Mouse (Mus musculus) MEL (cell line): ENCODE measurements around the gene Fam214a.

ENCODE experiments used
- CHD1 ChIP-seq: IDR thresholded peaks from 2 replicates; pipeline ENCODE4 v1.6.1; 2012; ENCODE audit warnings: low read depth, mild to moderate bottlenecking, inconsistent platforms, low read length, improper control_type of control experiment
- CTCF ChIP-seq, 3 experiments: IDR thresholded peaks in 2 of 3; conservative IDR thresholded peaks in 1 of 3; 2 replicates each; pipeline ENCODE4 v1.5.1; 2011 to 2012; ENCODE audit warnings: low read length in 3 of 3, low read depth in 2 of 3, mild to moderate bottlenecking in 2 of 3, improper control_type of control experiment in 1 of 3, inconsistent platforms in 1 of 3, mixed read lengths in 1 of 3, moderate library complexity in 1 of 3; ENCODE audit not compliant: control insufficient read depth in 1 of 3, insufficient read depth in 1 of 3, poor library complexity in 1 of 3, severe bottlenecking in 1 of 3
- E2F4 ChIP-seq: IDR thresholded peaks from 2 replicates; pipeline ENCODE4 v1.6.1; 2011; ENCODE audit warnings: low read depth, low read length, improper control_type of control experiment, borderline replicate concordance
- EP300 ChIP-seq, 2 experiments: IDR thresholded peaks; 2 replicates each; pipeline ENCODE4 v1.6.1; 2011; ENCODE audit warnings: improper control_type of control experiment in 2 of 2, low read length in 2 of 2, low read depth in 1 of 2, mild to moderate bottlenecking in 1 of 2
- HCFC1 ChIP-seq: IDR thresholded peaks from 2 replicates; pipeline ENCODE4 v1.6.1; 2012; ENCODE audit warnings: low read depth, mild to moderate bottlenecking, inconsistent platforms, low read length, improper control_type of control experiment, moderate library complexity
- KAT2A ChIP-seq: conservative IDR thresholded peaks from 2 replicates; pipeline ENCODE4 v1.6.1; 2012; ENCODE audit warnings: low read depth, low read length, improper control_type of control experiment, inconsistent platforms
- MAX ChIP-seq: IDR thresholded peaks from 2 replicates; pipeline ENCODE4 v1.6.1; 2011; ENCODE audit warnings: low read length, improper control_type of control experiment
- MAZ ChIP-seq: IDR thresholded peaks from 2 replicates; pipeline ENCODE4 v1.6.1; 2012; ENCODE audit warnings: low read depth, mild to moderate bottlenecking, inconsistent platforms, low read length, improper control_type of control experiment
- POLR2A ChIP-seq, 2 experiments: IDR thresholded peaks; 2 replicates each; pipeline ENCODE4 v1.6.1; 2011 to 2012; ENCODE audit warnings: low read length in 2 of 2, mild to moderate bottlenecking in 2 of 2, control low read depth in 1 of 2, improper control_type of control experiment in 1 of 2, low read depth in 1 of 2, moderate library complexity in 1 of 2; ENCODE audit not compliant: control insufficient read depth in 1 of 2, insufficient read depth in 1 of 2, poor library complexity in 1 of 2
- POLR2AphosphoS2 ChIP-seq: IDR thresholded peaks from 2 replicates; pipeline ENCODE4 v1.6.1; 2011; ENCODE audit warnings: low read length, improper control_type of control experiment
- UBTF ChIP-seq: IDR thresholded peaks from 2 replicates; pipeline ENCODE4 v1.6.1; 2012; ENCODE audit warnings: low read depth, mild to moderate bottlenecking, inconsistent platforms, low read length, improper control_type of control experiment, moderate library complexity, borderline replicate concordance; ENCODE audit not compliant: insufficient read depth
- ZC3H11A ChIP-seq: IDR thresholded peaks from 2 replicates; pipeline ENCODE4 v1.6.1; 2012; ENCODE audit warnings: low read depth, mild to moderate bottlenecking, inconsistent platforms, low read length, improper control_type of control experiment
- ZMIZ1 ChIP-seq: IDR thresholded peaks from 2 replicates; pipeline ENCODE4 v1.6.1; 2012; ENCODE audit warnings: low read depth, mild to moderate bottlenecking, inconsistent platforms, low read length, improper control_type of control experiment, moderate library complexity

GRCm38 (mm10) chr9:74985173-74985715 is 32.6 kb downstream of the Fam214a start:
- no peak for TF ChIP-seq UBTF
- TF ChIP-seq POLR2A (IDR thresholded peaks at IDR 0.05; ENCODE audit: control insufficient read depth in 1 of 2, insufficient read depth in 1 of 2, low read depth in 1 of 2, low read length in 2 of 2, poor library complexity in 1 of 2): no peak
- TF ChIP-seq CHD1: no peak
- TF ChIP-seq EP300 (IDR thresholded peaks at IDR 0.05; ENCODE audit: low read depth in 1 of 2, low read length in 2 of 2): no peak
- no peak for TF ChIP-seq E2F4
- no peak for TF ChIP-seq CTCF (IDR thresholded peaks at IDR 0.05 in 2 of 3, conservative IDR thresholded peaks at IDR 0.05 in 1 of 3; ENCODE audit: control insufficient read depth in 1 of 3, insufficient read depth in 1 of 3, low read depth in 2 of 3, low read length in 3 of 3, poor library complexity in 1 of 3, severe bottlenecking in 1 of 3)
- no peak for TF ChIP-seq HCFC1
- no peak for TF ChIP-seq ZC3H11A
- TF ChIP-seq KAT2A: no peak
- TF ChIP-seq ZMIZ1: no peak
- TF ChIP-seq MAX: no peak
- TF ChIP-seq MAZ: no peak
- TF ChIP-seq POLR2AphosphoS2: no peak
